10 mouse cellular contexts compared by ENCODE assay signal in genomic region chr2:71955637-71956036, GRCm38 (mm10). TPM values are rescaled to one million over a fixed set of nuclear protein-coding genes. Genes with fewer than 3 reads are reported as not detected.
DNase-seq lines count a peak whose midpoint lies in the region; TF ChIP-seq lines count a peak whose summit lies in the region.
"Had no signal": no experiment of that assay in that cellular context is flagged by ENCODE, and none has a peak within 500 bp of the region (broad histone marks: within the 10 kb centered on the region; RNA-seq: fewer than 3 reads in every experiment).

No protein-coding gene starts in this region.

- peak; percentile 93 for TF ChIP-seq CTCF in cerebellum, adult 2 months (IDR thresholded peaks at IDR 0.05; ENCODE audit: borderline replicate concordance, insufficient read depth, low read depth, low read length)

- peaks cover 3% of the 10 kb centered on the region; the same call in 1 of the 2 replicates for H3K4me1 ChIP-seq in cerebellum, adult 2 months (ENCODE audit: control insufficient read depth, insufficient read depth, low read length)
- H3K4me1 ChIP-seq: embryonic facial prominence, embryonic 12.5 days; midbrain, embryonic 12.5 days had no signal

- no peak for TF ChIP-seq POLR2A in cerebellum, adult 2 months (IDR thresholded peaks at IDR 0.05; ENCODE audit: borderline replicate concordance, insufficient read depth, low read length)

- 25% methylated on average over 8 of the region's 8 CpGs for WGBS in cerebellum, adult 2 months

- no peaks in the 10 kb centered on the region for H3K27me3 ChIP-seq in cerebellum, adult 2 months (ENCODE audit: control insufficient read depth, insufficient read depth, low read length)
- H3K27me3 ChIP-seq: embryonic facial prominence, embryonic 12.5 days; midbrain, embryonic 12.5 days had no signal

- DNase-seq in layer of hippocampus, adult 11-12 months (ENCODE audit: low spot score), result peak; percentile 65
- no peak for DNase-seq in layer of hippocampus, adult 9-10 months (ENCODE audit: low spot score)
- DNase-seq in MN1 (ENCODE audit: low spot score), result peak; percentile 43
- peak; percentile 68 for DNase-seq in cerebellum, adult 2 months
- DNase-seq in gastrocnemius, postnatal 10 days, result peak; percentile 48
- peak; percentile 64 to 71 for DNase-seq in layer of hippocampus, postnatal 36 days
- peak; percentile 51 for DNase-seq in ovary, postnatal 14 days (ENCODE audit: low spot score)
- DNase-seq in spleen, postnatal 36 days (ENCODE audit: low spot score in 2 of 2), result no peak

- H3K4me3 ChIP-seq in cerebellum, adult 2 months (replicated peaks; ENCODE audit: insufficient read depth, low read depth, low read length), result no peak overlapping the region
- H3K4me3 ChIP-seq: embryonic facial prominence, embryonic 12.5 days; midbrain, embryonic 12.5 days had no signal

- no peak overlapping the region for H3K27ac ChIP-seq in cerebellum, adult 2 months (ENCODE audit: insufficient read depth, low read length)
- H3K27ac ChIP-seq: embryonic facial prominence, embryonic 12.5 days; midbrain, embryonic 12.5 days had no signal

RNA-seq across cellular contexts. Expression of gene Rapgef4, which starts 25.4 kb away (rescaled TPM):
- 192 and 200 TPM in 2 replicates for polyA plus RNA-seq in cerebellum, adult 2 months (2012; rRNA removed)
- total RNA-seq in gastrocnemius, postnatal 10 days (2021), result 1 to 10 TPM; 2.4 to 4.4 TPM
- total RNA-seq in layer of hippocampus, postnatal 36 days (2021), result 100 to 1,000 TPM; 339 to 358 TPM

Comparison
In these comparisons a context has a peak if more than half of its experiments do, and no peak if none do; other contexts are left out.
1. DNase-seq: peak in layer of hippocampus, adult 11-12 months (single experiment), MN1 (single experiment), cerebellum, adult 2 months (2 of 2), gastrocnemius, postnatal 10 days (single experiment), layer of hippocampus, postnatal 36 days (2 of 2) and ovary, postnatal 14 days (single experiment); none in layer of hippocampus, adult 9-10 months (single experiment) and spleen, postnatal 36 days (0 of 2).
2. RNA of gene Rapgef4, which starts 25.4 kb away (total RNA-seq): 339 to 358 TPM in layer of hippocampus, postnatal 36 days; 2.4 to 4.4 TPM in gastrocnemius, postnatal 10 days; every median in the first group is over 10 times any median in the second.